Mouse (Mus musculus) left cerebral cortex, postnatal 10 days (tissue): Measurements from ENCODE around the gene Macf1. TPM values are rescaled to one million over a fixed set of nuclear protein-coding genes. Genes with fewer than 3 reads are reported as not detected.
"Not testable (repeated sequence)": the region's sequence is repeated elsewhere in the genome, so short reads cannot be mapped to it uniquely, and the experiment has no call there.

Source experiments
- DNase-seq, 2 experiments: peaks; one replicate each; pipeline ENCODE4 v3.0.0; 2021 to 2022; ENCODE audit warnings: low spot score in 2 of 2, mixed read lengths in 1 of 2; ENCODE audit errors: extremely low spot score in 1 of 2
- intact Hi-C: fragments of 180-260 bp; cut with DNase I; formaldehyde crosslinking; loops from one replicate; pipeline ENCODE4 v1.15.1; 2025
- total RNA-seq, 2 experiments: library from RNA; stranded (reverse); gene quantifications; 2 replicates each; pipeline ENCODE4 v1.2.3; 2021

The Macf1 gene
- total RNA-seq, 2 experiments from 2014 or later: 243 to 256 TPM

DNA sequence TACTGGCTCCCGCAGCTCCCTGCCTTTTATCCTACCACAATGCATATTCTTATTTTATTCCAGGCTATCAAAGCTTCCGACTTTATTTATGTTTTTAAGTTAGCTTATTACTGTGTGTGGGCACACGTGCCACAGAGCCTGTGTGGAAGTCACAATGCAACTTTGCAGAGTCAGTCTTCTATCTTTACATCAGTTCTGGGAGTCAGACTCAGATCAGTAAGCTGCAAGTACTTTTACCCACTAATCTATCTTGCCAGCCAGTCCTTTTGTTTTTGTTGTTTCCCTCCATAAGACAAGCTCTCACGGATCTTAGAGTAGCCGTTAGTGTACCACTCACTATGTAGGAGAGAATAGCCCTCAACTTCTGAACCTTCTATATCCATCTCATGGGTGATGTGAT lies 159.4 kb downstream of the Macf1 start:
- DNase-seq: no peak
- intact Hi-C loops: loop anchor here (5.0 kb wide), 1 partner anchor 143 kb away; no protein-coding TSS in a partner anchor

DNA sequence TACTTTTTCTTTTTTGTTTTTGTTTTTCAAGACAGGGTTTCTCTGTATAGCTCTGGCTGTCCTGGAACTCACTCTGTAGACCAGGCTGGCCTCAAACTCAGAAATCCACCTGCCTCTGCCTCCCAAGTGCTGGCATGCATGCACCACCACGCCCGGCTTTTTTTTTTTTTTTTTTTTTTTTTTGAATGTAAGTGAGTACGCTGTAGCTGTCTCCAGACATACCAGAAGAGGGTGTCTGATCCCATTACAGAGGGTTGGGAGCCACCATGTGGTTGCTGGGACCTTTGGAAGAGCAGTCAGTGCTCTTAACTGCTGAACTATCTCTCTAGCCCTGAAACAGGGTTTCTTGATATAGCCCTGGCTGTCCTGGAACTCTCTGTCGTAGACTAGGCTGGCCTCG lies 164.0 kb downstream of the Macf1 start:
- DNase-seq, intact Hi-C loops: not testable (repeated sequence)

DNA sequence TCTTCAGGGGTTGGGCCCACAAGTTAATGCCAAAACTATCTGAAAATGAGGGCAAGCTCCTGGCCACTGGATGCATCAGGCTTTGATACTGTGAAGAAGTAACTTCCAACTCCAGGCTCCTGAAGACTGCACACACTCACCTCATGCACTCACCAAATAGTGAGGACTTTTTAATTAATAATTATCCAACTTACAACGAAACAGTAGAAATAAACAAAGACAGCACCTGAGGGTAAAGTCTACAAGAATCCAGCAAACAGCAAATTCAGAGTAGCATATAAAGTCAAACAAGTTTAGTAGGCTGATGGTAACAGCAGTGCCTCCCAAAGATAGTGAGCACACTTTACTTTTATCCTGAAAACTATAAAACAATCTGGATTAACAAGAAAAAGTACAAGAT lies 168.5 kb downstream of the Macf1 start:
- DNase-seq: no peak
- intact Hi-C loops: no loop called here

DNA sequence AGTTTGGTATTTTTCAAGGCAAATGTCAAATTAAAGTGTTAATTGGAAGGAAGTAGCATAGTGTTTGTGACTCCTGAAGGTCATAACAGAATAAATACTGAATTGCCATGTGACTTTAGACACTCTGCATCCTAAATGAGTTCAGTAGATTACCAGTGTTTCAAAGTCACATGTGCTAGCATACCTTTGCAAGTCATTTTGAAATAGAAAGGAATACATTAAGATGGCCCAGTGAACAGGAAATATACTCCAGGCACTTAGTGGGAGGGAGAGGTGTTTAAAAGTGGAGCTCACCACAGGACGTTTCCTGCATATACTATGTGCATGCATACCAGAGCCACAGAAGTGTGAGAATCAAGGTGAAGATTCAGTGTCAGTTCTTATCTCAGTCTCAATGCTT lies 174.0 kb downstream of the Macf1 start:
- intact Hi-C loops: no loop called here
- DNase-seq: no peak

DNA sequence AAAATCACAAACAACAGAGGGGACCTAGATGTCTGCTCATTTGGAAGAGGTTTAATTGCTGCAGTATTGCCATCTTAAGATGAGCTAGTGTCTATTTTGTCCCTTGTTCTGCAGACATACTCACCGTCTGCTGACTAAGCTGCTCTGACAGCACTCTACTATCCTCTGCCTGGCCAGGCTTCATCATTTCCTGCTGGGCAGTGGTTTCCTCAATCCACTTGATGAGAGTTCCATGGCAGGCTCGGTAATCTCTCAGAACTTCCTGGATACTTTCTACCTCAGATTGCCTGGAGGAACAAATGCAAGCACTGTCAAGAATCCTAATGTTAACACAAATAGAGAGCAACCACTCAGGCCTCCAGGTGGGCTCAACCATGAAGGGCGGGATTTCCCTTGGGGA lies 195.1 kb downstream of the Macf1 start:
- DNase-seq: no peak
- intact Hi-C loops: loop anchor here (10.0 kb wide), 1 partner anchor 114 kb away; no protein-coding TSS in a partner anchor

DNA sequence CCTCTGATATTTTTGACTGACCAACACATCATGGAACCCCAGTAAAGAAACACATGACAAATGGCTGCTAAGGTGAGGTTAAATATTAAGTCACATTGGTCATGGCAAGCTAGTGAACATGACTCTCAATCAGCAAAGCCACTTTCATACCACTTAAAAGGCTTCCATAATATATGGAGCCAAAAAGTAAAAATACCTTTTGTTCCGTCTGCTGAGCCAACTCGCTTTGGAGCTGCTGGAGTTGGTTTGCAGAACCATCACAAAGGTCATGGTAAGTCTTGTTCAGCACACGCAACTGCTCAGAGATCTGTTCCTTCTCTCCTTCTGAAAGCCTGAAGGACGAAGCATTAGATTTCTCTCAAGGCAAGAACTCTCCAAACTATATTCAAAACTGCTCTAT lies 204.2 kb downstream of the Macf1 start:
- intact Hi-C loops: loop anchor here (2.0 to 10.0 kb wide), 2 partner anchors 19 to 105 kb away; no protein-coding TSS in a partner anchor
- no peak for DNase-seq

DNA sequence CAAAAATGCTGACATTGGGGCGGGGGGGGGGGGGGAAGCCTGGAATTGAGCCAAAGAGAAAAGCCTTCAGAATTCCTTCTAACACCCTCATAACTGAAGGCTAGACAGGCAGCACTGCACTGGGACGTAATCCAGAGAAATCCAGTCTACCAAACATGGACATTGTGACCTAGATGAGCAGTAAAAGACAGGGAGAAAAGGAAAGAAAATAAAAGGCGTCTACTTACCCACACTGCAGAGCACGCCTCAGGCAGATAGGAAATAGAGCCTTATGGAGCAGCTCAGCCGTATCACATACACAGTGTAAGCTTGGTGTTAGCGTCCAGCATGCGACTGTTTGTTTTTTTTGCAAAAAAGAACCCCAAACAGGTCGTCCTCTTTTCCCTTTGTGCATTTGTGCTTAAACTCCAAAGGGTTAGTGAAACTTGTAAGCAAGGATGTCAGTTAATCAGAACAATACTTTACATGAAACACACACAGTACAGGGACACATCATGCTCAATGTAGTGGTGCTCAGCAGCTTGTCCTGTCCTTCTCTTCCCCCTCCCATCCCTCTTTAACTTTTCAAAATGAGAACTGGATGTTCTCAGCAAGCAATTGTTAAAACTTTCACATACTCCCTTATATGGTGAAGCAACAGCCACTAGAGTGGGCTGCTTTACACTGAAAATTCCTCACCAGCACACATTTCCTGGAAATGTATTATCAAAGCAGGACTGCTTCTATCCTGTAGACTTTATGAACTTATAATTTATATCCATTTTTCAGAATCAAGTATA lies 205.3 kb downstream of the Macf1 start:
- no peak for DNase-seq
- intact Hi-C loops: no loop called here

DNA sequence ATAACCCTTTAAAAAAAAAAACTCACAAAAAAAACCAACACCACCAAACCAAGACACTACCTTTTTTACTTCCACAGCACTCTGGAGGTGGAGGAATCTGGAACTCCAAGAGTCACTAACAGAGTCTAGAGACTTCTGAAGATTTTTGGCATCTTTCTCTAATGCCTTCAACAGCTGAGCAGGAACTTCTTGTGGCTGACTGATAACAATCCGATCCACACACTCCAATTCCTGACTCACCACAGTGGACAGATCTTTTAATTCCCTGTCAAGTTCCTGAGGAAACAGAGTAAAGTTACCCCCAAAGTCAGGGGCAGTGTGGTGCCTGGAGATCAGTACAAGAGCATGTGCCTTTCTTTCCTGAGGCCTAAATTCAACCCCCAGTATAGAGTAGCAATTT lies 218.4 kb downstream of the Macf1 start:
- no peak for DNase-seq
- intact Hi-C loops: no loop called here

DNA sequence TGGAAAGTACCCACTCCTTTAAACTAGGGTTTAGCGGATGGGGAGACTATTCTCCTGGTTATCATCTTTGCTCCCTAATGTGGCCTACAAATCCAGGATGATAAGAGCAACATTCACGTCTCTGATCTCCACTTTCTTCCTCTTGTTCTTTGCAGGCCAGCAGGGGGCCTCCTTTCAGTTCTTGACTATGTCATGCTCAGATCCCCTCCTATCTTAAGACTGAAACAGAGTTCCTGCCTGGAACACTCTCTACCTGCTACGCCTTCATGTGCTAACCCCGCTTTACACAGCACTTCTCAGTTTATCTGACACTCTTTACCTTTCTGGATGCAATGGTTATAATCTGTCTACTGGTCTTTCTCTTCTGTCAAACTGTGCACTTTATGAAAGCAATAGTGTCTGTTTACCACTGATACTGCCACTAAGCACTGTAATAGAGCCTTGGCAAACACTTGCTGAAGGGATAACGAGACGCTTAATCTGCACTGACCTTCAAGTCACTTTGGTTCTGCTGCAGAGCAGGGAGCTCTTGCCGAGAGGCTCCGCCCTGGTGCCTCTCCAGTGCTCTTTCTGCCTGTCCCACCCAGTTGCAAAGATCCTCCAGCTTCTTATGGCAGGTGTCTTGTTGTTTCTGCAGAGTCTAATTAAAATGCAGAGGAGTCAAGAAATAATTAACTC lies 223.4 kb downstream of the Macf1 start:
- intact Hi-C loops: loop anchor here (2.0 to 5.0 kb wide), 2 partner anchors 20 to 37 kb away; no protein-coding TSS in a partner anchor
- DNase-seq: no peak

DNA sequence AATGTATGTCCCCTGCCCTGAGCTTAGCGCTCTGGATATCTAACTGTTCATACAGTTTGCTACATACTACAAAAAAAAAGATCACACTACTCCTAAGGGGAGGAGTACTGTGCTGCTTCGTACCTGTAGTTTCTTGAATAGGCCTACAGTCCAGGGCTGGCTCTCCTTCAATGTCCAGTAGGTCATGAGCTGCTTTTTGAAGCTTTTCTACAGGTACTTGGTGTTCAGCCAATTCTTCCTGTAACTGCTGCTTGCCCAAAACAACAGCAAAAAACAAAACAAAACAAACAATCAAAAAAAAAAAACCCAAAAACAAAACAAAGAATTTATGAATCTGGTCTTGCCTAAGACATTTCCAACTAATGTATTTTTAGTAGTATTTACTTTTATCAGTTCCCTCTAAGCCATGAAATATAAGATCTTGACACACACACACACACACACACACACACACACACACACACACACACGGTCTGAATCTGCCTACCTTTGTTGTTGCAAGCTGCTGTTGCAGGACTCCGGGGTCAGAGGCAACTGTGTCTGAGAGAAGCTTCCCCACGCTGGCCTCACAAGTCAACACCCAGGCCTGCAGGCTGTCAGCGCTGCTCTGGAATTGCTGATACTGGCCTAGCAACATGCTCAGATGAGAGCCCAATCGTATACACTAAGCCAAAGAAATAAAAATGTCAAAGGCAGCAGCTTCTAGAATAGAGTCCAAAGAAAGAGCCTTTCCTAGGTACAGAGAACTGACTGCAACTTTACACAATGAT lies 229.1 kb downstream of the Macf1 start:
- intact Hi-C loops: no loop called here

DNA sequence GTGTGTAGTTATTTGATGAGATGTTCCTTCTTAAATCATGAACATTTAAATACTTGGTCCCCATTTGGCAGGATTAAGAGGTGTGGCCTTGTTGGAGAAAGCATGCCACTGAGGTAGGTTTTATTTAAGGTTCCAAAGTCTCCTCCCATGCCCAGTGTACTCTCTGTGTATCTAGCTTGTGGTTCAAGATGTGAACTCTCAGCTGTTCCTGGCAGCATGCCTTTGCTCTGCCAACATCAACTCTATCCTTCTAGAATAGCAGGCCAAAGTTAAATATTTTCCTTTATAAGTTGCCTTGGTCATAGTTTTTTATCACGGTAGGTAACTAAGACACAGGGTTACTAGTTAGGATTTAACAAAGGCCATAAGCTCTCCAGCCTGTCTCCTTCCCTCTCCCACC lies 230.4 kb downstream of the Macf1 start:
- intact Hi-C loops: no loop called here

More for the DNA sequence above, 229.1 kb downstream of the Macf1 start:
- no peak for DNase-seq

DNA sequence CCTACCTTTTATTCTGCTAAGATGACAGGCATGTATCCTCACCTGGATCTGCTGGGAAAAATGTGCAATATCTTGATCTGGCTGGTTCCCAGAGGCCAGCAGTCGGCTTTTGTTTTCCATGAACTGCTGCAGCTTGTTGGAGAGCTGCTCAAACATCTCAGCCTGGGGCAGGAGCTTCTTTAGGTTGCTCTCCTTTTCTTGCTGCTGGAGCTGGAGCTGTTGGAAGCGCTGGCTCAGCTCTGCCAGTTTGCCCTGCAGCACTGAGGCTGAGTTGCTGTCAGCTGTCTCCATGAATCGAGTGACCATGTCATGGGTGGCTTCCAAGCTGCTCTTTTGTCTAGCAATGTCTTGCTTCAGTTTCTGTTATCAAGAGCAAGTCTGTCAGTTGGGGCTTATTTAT lies 232.2 kb downstream of the Macf1 start:
- DNase-seq: no peak
- intact Hi-C loops: no loop called here

More for the DNA sequence above, 230.4 kb downstream of the Macf1 start:
- no peak for DNase-seq

DNA sequence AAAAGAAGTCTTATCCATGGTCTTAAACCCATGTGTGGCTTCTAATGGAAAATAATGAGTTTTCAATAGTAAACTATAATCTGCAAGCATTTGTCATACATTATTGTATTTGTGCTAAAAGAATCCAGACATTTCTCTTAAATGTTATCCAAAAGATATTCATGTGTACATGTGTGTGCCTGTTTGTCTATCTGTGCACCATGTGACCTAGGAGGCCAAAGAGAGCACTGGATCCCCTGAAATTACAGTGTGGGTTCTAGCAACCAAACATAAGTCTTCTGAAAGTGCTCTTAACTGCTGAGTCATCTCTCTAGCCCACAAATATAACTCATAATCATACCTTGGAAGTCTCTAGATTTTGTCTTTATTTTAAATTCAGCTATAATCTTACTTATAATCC lies 234.9 kb downstream of the Macf1 start:
- no peak for DNase-seq
- intact Hi-C loops: loop anchor here (5.0 kb wide), 1 partner anchor 43 kb away; no protein-coding TSS in a partner anchor

DNA sequence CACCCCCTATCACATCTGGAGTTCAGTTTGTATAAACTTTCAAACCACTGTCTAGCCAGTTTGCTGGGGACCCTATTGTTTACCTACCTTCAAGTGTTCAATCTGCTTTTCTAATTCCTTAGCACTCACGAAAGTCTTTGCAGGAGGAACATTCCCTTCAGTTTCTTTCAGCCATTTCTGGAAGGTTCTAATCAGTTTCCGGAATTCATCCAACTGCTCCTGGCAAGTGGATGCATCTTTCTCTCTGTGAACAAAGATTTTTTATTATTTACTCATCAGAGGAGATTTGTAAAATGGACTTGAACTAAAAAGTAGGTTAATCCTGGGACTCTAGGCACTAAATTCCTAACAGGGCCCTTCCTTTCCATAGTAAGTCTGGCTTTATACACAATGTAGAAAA lies 236.1 kb downstream of the Macf1 start:
- no peak for DNase-seq
- intact Hi-C loops: loop anchor here (5.0 kb wide), 1 partner anchor 44 kb away; no protein-coding TSS in a partner anchor

DNA sequence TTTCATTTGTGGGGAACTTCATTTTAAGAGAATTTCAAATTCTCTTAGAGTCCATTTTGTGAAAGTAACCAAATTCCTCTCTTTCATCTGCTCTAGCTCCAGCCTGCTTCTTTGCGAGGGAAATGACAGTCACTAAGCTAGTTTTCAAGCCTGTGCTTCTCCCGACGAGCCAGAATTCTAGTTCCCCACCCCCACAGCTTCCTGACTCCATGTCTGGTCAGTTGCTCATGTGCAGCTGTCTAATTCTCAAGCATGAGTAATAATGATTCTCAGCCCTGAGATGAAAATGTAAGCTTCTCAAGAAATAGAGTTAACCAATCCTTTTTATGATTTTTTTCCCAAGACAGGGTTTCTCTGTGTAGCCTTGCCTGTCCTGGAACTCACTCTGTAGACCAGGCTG lies 236.9 kb downstream of the Macf1 start:
- intact Hi-C loops: loop anchor here (5.0 kb wide), 1 partner anchor 45 kb away; no protein-coding TSS in a partner anchor
- DNase-seq: no peak

DNA sequence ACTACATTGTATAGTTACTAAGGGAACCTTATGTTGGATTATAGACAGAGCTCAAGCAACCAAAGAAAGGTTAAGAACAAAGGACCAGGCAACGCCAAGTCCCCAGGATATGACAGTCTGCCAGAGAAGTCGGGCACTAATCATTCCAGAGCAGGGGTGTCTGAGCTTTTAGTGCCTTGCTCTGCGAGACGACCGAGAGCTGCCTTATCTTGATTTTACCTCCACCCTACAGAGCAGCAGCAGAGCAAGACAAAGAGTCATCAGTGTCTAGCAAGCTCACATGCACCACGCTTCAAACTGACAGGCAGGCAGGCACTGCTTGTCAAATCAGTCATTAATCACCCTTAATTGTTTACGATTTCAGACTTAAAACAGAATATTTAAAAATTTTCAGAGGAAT lies 237.4 kb downstream of the Macf1 start:
- no peak for DNase-seq
- intact Hi-C loops: loop anchor here (5.0 kb wide), 1 partner anchor 46 kb away; no protein-coding TSS in a partner anchor

DNA sequence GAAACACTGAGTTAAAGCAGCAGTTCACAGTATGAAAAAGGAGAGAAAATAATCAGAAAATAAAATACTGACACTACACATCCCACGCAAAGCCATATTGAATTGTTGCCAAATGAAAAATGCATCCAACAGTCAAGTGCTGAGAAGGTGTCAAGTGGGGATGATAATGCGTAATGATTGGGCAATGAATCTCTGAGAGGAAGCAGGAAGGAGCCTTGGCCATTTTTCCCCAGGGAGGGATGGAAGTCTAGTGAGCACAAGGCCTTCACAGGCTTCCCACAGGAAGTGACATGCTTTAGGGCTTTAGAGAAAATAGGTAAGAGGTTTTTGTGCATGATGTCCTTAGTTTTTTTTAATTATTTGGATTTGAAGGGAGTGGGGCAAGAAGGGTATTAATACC lies 237.9 kb downstream of the Macf1 start:
- not testable (repeated sequence) for DNase-seq
- intact Hi-C loops: loop anchor here (5.0 kb wide), 1 partner anchor 46 kb away; no protein-coding TSS in a partner anchor

DNA sequence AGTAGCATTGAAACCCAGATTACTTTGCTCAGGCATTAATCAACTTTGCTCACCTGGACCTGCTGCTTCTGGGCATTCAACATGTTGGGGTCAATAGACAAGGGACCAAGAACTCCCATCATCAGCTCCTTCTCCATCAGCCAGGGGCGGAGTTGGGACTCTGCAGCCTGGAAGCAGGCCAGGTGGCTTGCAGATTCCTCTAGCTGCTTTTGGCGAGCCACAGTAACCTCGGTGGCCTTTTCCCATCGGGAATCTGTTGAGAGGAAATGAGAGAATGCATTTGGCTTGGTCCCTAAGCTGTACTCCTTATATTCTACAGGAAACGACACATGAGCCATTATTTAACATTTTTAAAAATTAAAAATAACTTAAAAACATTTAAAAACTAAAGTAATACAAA lies 245.7 kb downstream of the Macf1 start:
- intact Hi-C loops: no loop called here
- DNase-seq: peak in 1 of 2 experiments; percentile 74

DNA sequence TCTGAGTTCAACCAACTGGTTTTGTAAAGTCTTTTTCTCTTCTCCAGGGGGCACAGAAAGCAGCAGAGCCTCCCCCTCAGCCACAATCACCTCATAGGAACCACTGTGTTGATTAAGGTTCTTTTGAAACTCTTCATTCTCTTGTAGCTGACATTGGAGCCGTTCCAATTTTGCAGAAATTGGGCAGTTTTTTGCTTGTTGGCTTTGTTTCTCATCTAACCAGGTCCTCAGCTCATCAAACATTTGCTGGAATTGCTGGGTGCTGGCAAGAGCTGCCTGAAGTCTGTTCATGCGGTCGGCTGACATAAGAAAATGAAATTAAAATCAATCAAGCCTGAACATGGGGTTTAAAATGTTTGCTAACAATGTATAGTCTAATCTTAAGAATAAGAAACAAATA lies 251.0 kb downstream of the Macf1 start:
- intact Hi-C loops: no loop called here
- no peak for DNase-seq
